Mouse (Mus musculus): ENCODE results near the gene Syvn1. TPM values are rescaled to one million over a fixed set of nuclear protein-coding genes. Genes with fewer than 3 reads are reported as not detected.

Syvn1 gene
- total and polyA plus RNA-seq, 3 experiments = 14.3 to 55.0 TPM; not detected in 1

- DNase-seq (ENCODE audit: low read depth, low spot score) = peak; percentile 41
- TF ChIP-seq TAL1 (IDR thresholded peaks at IDR 0.05; ENCODE audit: low read length) (no peak), ZMIZ1 (IDR thresholded peaks at IDR 0.05; ENCODE audit: low read depth, low read length) (0 out of 2 replicates have a peak, but pooled peaks have one; percentile 44), JUND (IDR thresholded peaks at IDR 0.05; ENCODE audit: low read depth, low read length) (no peak), TCF12 (IDR thresholded peaks at IDR 0.05; ENCODE audit: low read depth, low read length) (no peak), SMC3 (IDR thresholded peaks at IDR 0.05; ENCODE audit: low read depth, low read length) (no peak), RCOR1 (IDR thresholded peaks at IDR 0.05; ENCODE audit: low read depth, low read length) (no peak), MYB (IDR thresholded peaks at IDR 0.05; ENCODE audit: low read depth, low read length) (no peak), ZNF384 (IDR thresholded peaks at IDR 0.05; ENCODE audit: low read depth, low read length) (no peak), MAX (IDR thresholded peaks at IDR 0.05; ENCODE audit: low read length) (0 out of 2 replicates have a peak, but pooled peaks have one; percentile 38), USF1 (IDR thresholded peaks at IDR 0.05; ENCODE audit: low read depth, low read length) (no peak)
- Histone ChIP-seq H3K4me1 (ENCODE audit: control insufficient read depth in 1 of 2, insufficient read depth in 2 of 2, low read length in 2 of 2) (peaks cover 0 to 10% of the 10 kb centered on the region in 2 experiments; a peak in 1 of 4 replicates), H3K9me3 (replicated peaks; ENCODE audit: insufficient read depth, low read length) (no peaks in the 10 kb centered on the region), H3K36me3 (ENCODE audit: control insufficient read depth in 1 of 2, insufficient read depth in 2 of 2, low read length in 2 of 2) (peaks cover 10 to 18% of the 10 kb centered on the region in 2 experiments), H3K4me3 (ENCODE audit: control insufficient read depth in 1 of 2, insufficient read depth in 1 of 2, low read depth in 2 of 2, low read length in 2 of 2) (no peak overlapping the region), H3K79me2 (ENCODE audit: control insufficient read depth, insufficient read depth, low read length, poor library complexity) (peaks cover 35% of the 10 kb centered on the region), H3K27me3 (ENCODE audit: control insufficient read depth in 1 of 2, insufficient read depth in 2 of 2, low read length in 2 of 2) (no peaks in the 10 kb centered on the region), H3K9ac (ENCODE audit: control insufficient read depth, low read depth, low read length, poor library complexity, severe bottlenecking) (no peak overlapping the region), H3K27ac (ENCODE audit: control insufficient read depth, low read depth, low read length) (no peak overlapping the region)
Observed at GRCm38 (mm10) chr19:6054296-6054695, 7.9 kb downstream of the Syvn1 start.

- H3K9me3 ChIP-seq (replicated peaks; ENCODE audit: insufficient read depth, low read length) = no peaks in the 10 kb centered on the region
- H3K9ac ChIP-seq (ENCODE audit: control insufficient read depth, low read depth, low read length, poor library complexity, severe bottlenecking) = peak overlapping the region; percentile 96
- H3K27ac ChIP-seq (ENCODE audit: control insufficient read depth, low read depth, low read length) = no peak overlapping the region
- no peak for DNase-seq (ENCODE audit: low read depth, low spot score)
- H3K36me3 ChIP-seq (ENCODE audit: control insufficient read depth in 1 of 2, insufficient read depth in 2 of 2, low read length in 2 of 2) = peaks cover 8 to 18% of the 10 kb centered on the region in 2 experiments
- H3K79me2 ChIP-seq (ENCODE audit: control insufficient read depth, insufficient read depth, low read length, poor library complexity) = peaks cover 39% of the 10 kb centered on the region
- TF ChIP-seq GATA1 (IDR thresholded peaks at IDR 0.05; ENCODE audit: low read depth, low read length) = no peak
- TF ChIP-seq MAZ (IDR thresholded peaks at IDR 0.05; ENCODE audit: low read depth, low read length) = no peak
- TF ChIP-seq KAT2A (conservative IDR thresholded peaks at IDR 0.05; ENCODE audit: low read depth, low read length) = no peak
- no peak for TF ChIP-seq MEF2A (IDR thresholded peaks at IDR 0.05; ENCODE audit: extremely low read depth, insufficient replicate concordance, low read depth, low read length, poor library complexity, severe bottlenecking)
- TF ChIP-seq USF2 (IDR thresholded peaks at IDR 0.05; ENCODE audit: borderline replicate concordance in 1 of 2, insufficient read depth in 1 of 2, low read depth in 1 of 2, low read length in 2 of 2) = no peak
- no peak for TF ChIP-seq MYC (IDR thresholded peaks at IDR 0.05; ENCODE audit: low read depth, low read length)
- no peak for TF ChIP-seq POLR2AphosphoS2 (IDR thresholded peaks at IDR 0.05; ENCODE audit: low read length)
- no peak for TF ChIP-seq NELFE (IDR thresholded peaks at IDR 0.05; ENCODE audit: low read depth, low read length)
- no peak for TF ChIP-seq MAX (IDR thresholded peaks at IDR 0.05; ENCODE audit: low read length)
- TF ChIP-seq MAFK (IDR thresholded peaks at IDR 0.05; ENCODE audit: borderline replicate concordance, low read depth, low read length) = no peak
- no peak for TF ChIP-seq CTCF (IDR thresholded peaks at IDR 0.05 in 2 of 3, conservative IDR thresholded peaks at IDR 0.05 in 1 of 3; ENCODE audit: control insufficient read depth in 1 of 3, insufficient read depth in 1 of 3, low read depth in 2 of 3, low read length in 3 of 3, poor library complexity in 1 of 3, severe bottlenecking in 1 of 3)
- no peak for TF ChIP-seq ZNF384 (IDR thresholded peaks at IDR 0.05; ENCODE audit: low read depth, low read length)
- no peak for TF ChIP-seq USF1 (IDR thresholded peaks at IDR 0.05; ENCODE audit: low read depth, low read length)
- no peak for TF ChIP-seq POLR2AphosphoS5 (IDR thresholded peaks at IDR 0.05; ENCODE audit: borderline replicate concordance, low read depth, low read length)
- no peak for TF ChIP-seq CHD2 (IDR thresholded peaks at IDR 0.05; ENCODE audit: low read length)
- TF ChIP-seq BHLHE40 (IDR thresholded peaks at IDR 0.05; ENCODE audit: borderline replicate concordance, low read depth, low read length) = no peak
- TF ChIP-seq TAL1 (IDR thresholded peaks at IDR 0.05; ENCODE audit: low read length) = no peak
- no peak for TF ChIP-seq JUND (IDR thresholded peaks at IDR 0.05; ENCODE audit: low read depth, low read length)
- TF ChIP-seq CHD1 (IDR thresholded peaks at IDR 0.05; ENCODE audit: low read depth, low read length) = no peak
- TF ChIP-seq ETS1 (IDR thresholded peaks at IDR 0.05; ENCODE audit: low read depth, low read length) = no peak
- H3K4me1 ChIP-seq (ENCODE audit: control insufficient read depth in 1 of 2, insufficient read depth in 2 of 2, low read length in 2 of 2) = peaks cover 0 to 10% of the 10 kb centered on the region in 2 experiments; a peak in 1 of 4 replicates
- peak overlapping the region; percentile 95 for H3K4me3 ChIP-seq (ENCODE audit: control insufficient read depth in 1 of 2, insufficient read depth in 1 of 2, low read depth in 2 of 2, low read length in 2 of 2)
- no peaks in the 10 kb centered on the region for H3K27me3 ChIP-seq (ENCODE audit: control insufficient read depth in 1 of 2, insufficient read depth in 2 of 2, low read length in 2 of 2)
Observed at GRCm38 (mm10) chr19:6056696-6057095, 10.3 kb downstream of the Syvn1 start.
